Mouse (Mus musculus) heart, adult 2 months (tissue): ENCODE results near the gene Ubn1. TPM values are rescaled to one million over a fixed set of nuclear protein-coding genes. Genes with fewer than 3 reads are reported as not detected.

ENCODE experiments used
- DNase-seq, 2 experiments: peaks; one replicate each; pipeline ENCODE4 v3.0.0; 2021
- H3K27ac ChIP-seq: fragments of 200-600 bp; 2 replicates; pipeline ENCODE4 v1.8.1; 2022
- H3K27me3 ChIP-seq: fragments of 200-500 bp; 2 replicates; pipeline ENCODE4 v1.6.1; 2012; ENCODE audit warnings: mild to moderate bottlenecking, low read length, inconsistent platforms, mixed read lengths; ENCODE audit not compliant: control insufficient read depth, insufficient read depth
- H3K36me3 ChIP-seq: fragments of 200-500 bp; 2 replicates; pipeline ENCODE4 v1.6.1; 2012; ENCODE audit warnings: low read length, inconsistent platforms; ENCODE audit not compliant: control insufficient read depth, insufficient read depth
- H3K4me1 ChIP-seq: fragments of 200-500 bp; 2 replicates; pipeline ENCODE4 v1.6.1; 2011; ENCODE audit warnings: low read length; ENCODE audit not compliant: control insufficient read depth, insufficient read depth
- H3K4me3 ChIP-seq: fragments of 200-600 bp; 2 replicates; pipeline ENCODE4 v1.8.1; 2022
- H3K79me2 ChIP-seq: fragments of 200-500 bp; replicated peaks from 2 replicates; pipeline ENCODE4 v1.6.1; 2012; ENCODE audit warnings: mild to moderate bottlenecking, inconsistent platforms, low read length, moderate library complexity, mixed read lengths; ENCODE audit not compliant: control insufficient read depth, insufficient read depth
- H3K9ac ChIP-seq: fragments of 200-500 bp; 2 replicates; pipeline ENCODE4 v1.6.1; 2012; ENCODE audit warnings: low read depth, mild to moderate bottlenecking, control low read depth, inconsistent platforms, low read length, mixed read lengths
- CTCF ChIP-seq: fragments of 200-600 bp; IDR thresholded peaks from 2 replicates; pipeline ENCODE4 v1.8.1; 2022; ENCODE audit warnings: antibody characterized with exemption, mild to moderate bottlenecking, moderate library complexity
- EP300 ChIP-seq: fragments of 200-500 bp; IDR thresholded peaks from 2 replicates; pipeline ENCODE4 v1.6.1; 2011; ENCODE audit warnings: low read depth, low read length, control low read depth; ENCODE audit not compliant: insufficient read depth
- POLR2A ChIP-seq: fragments of 200-500 bp; IDR thresholded peaks from 2 replicates; pipeline ENCODE4 v1.6.1; 2011; ENCODE audit warnings: mild to moderate bottlenecking, low read depth, low read length, control low read depth; ENCODE audit not compliant: insufficient read depth
- WGBS: fragments of 180-500 bp; shearing (Covaris S2); methylation state at CpG from one replicate; pipeline ENCODE4 v1.1.7; 2018; 5-methylcytosine and 5-hydroxymethylcytosine counted together
- intact Hi-C: fragments of 180-260 bp; cut with DNase I; formaldehyde crosslinking; loops from one replicate; pipeline ENCODE4 v1.15.1; 2025
- polyA plus RNA-seq: library from polyadenylated mRNA; depleted of rRNA; stranded (reverse); fragments of >200 nt; gene quantifications from 2 replicates; pipeline ENCODE4 v1.2.3, GENCODE M21; 2012
- total RNA-seq, 2 experiments: library from RNA; stranded (reverse); gene quantifications; 2 replicates each; pipeline ENCODE4 v1.2.3; 2021

The Ubn1 gene
- total and polyA plus RNA-seq, 3 experiments = 15.8 to 23.1 (median 22.8) TPM

- 52% methylated on average over 2 of the region's 2 CpGs for WGBS
- intact Hi-C loops = no loop called here
Measured at GRCm38 (mm10) chr16:5029847-5030246, 20.0 kb upstream of the Ubn1 start.

GRCm38 (mm10) chr16:5035591-5035990, 14.3 kb upstream of the Ubn1 start:
- 89% methylated on average over 3 of the region's 3 CpGs for WGBS
- no peak for DNase-seq
- no peak overlapping the region for H3K9ac ChIP-seq
- no peak overlapping the region for H3K27ac ChIP-seq
- peaks cover 2% of the 10 kb centered on the region for H3K4me1 ChIP-seq
- TF ChIP-seq POLR2A = no peak
- no peak for TF ChIP-seq EP300
- TF ChIP-seq CTCF = no peak
- no peaks in the 10 kb centered on the region for H3K27me3 ChIP-seq
- no peak overlapping the region for H3K4me3 ChIP-seq
- H3K36me3 ChIP-seq = peaks cover 25% of the 10 kb centered on the region
- intact Hi-C loops = no loop called here
- peaks cover 2% of the 10 kb centered on the region for H3K79me2 ChIP-seq

More at GRCm38 (mm10) chr16:5029847-5030246, 20.0 kb upstream of the Ubn1 start:
- TF ChIP-seq POLR2A (no peak), CTCF (no peak), EP300 (no peak)
- H3K79me2 ChIP-seq = no peaks in the 10 kb centered on the region
- H3K27me3 ChIP-seq = no peaks in the 10 kb centered on the region
- H3K36me3 ChIP-seq = peaks cover 15% of the 10 kb centered on the region
- no peaks in the 10 kb centered on the region for H3K4me1 ChIP-seq
- H3K27ac ChIP-seq = no peak overlapping the region
- no peak overlapping the region for H3K4me3 ChIP-seq
- H3K9ac ChIP-seq = no peak overlapping the region
- no peak for DNase-seq

GRCm38 (mm10) chr16:5036649-5037234, 13.1 kb upstream of the Ubn1 start:
- intact Hi-C loops = no loop called here
- peak; percentile 43 to 47 for DNase-seq
- Histone ChIP-seq H3K4me1 (peaks cover 2% of the 10 kb centered on the region), H3K27me3 (no peaks in the 10 kb centered on the region), H3K4me3 (no peak overlapping the region), H3K27ac (no peak overlapping the region; the same call in 1 of the 2 replicates), H3K36me3 (peaks cover 22% of the 10 kb centered on the region), H3K79me2 (peaks cover 2% of the 10 kb centered on the region), H3K9ac (no peak overlapping the region)
- 70% methylated on average over 5 of the region's 5 CpGs for WGBS
- TF ChIP-seq CTCF = no peak
- TF ChIP-seq EP300 = 0 out of 2 replicates have a peak, but pooled peaks have one; percentile 22
- TF ChIP-seq POLR2A = 0 out of 2 replicates have a peak, but pooled peaks have one; percentile 29

- Histone ChIP-seq H3K36me3 (peaks cover 25% of the 10 kb centered on the region), H3K27me3 (no peaks in the 10 kb centered on the region), H3K4me1 (peaks cover 3% of the 10 kb centered on the region), H3K4me3 (no peak overlapping the region), H3K27ac (no peak overlapping the region), H3K9ac (no peak overlapping the region), H3K79me2 (peaks cover 5% of the 10 kb centered on the region; the same call in 1 of the 2 replicates)
- DNase-seq = no peak
- WGBS = 90% methylated on average over 3 of the region's 3 CpGs
- no peak for TF ChIP-seq EP300
- intact Hi-C loops = loop anchor here (5.0 kb wide), 1 partner anchor 158 kb away; the partner anchor contains the start of gene Mgrn1
Measured at GRCm38 (mm10) chr16:5045322-5045721, 4.5 kb upstream of the Ubn1 start.

- no peak for DNase-seq
- Histone ChIP-seq H3K4me3 (peak overlapping the region; percentile 77), H3K36me3 (peaks cover 30% of the 10 kb centered on the region), H3K4me1 (peaks cover 7% of the 10 kb centered on the region), H3K9ac (peak overlapping the region; percentile 85), H3K27me3 (no peaks in the 10 kb centered on the region), H3K27ac (peak overlapping the region; percentile 96), H3K79me2 (peaks cover 5% of the 10 kb centered on the region; the same call in 1 of the 2 replicates)
- TF ChIP-seq CTCF = no peak
- TF ChIP-seq EP300 = no peak
- no peak for TF ChIP-seq POLR2A
- intact Hi-C loops = loop anchor here (5.0 kb wide), 1 partner anchor 162 kb away; the partner anchor contains the start of gene Mgrn1
- WGBS = under 1% methylated on average over 38 of the region's 38 CpGs
Measured at GRCm38 (mm10) chr16:5049182-5049773, 579 bp upstream of the Ubn1 start.
